ENCODE assay signal across 24 mouse cellular contexts in genomic region chr13:12562256-12562655, GRCm38 (mm10). TPM values are rescaled to one million over a fixed set of nuclear protein-coding genes. Genes with fewer than 3 reads are reported as not detected.
"Had no signal": no experiment of that assay in that cellular context is flagged by ENCODE, and none has a peak within 500 bp of the region (broad histone marks: within the 10 kb centered on the region; RNA-seq: fewer than 3 reads in every experiment).

No protein-coding gene starts in this region.

- H3K4me2 ChIP-seq: heart, embryonic 12.5 days; hindbrain, embryonic 12.5 days; hindbrain, embryonic 14.5 days; intestine, embryonic 15.5 days; kidney, embryonic 15.5 days; limb, embryonic 13.5 days; limb, embryonic 15.5 days; liver, embryonic 12.5 days had no signal

- H3K9me3 ChIP-seq: heart, embryonic 10.5 days; heart, embryonic 12.5 days; hindbrain, embryonic 10.5 days; hindbrain, embryonic 12.5 days; intestine, embryonic 15.5 days; kidney, embryonic 15.5 days; limb, embryonic 13.5 days; limb, embryonic 15.5 days; liver, embryonic 12.5 days had no signal

- H3K36me3 ChIP-seq: heart, embryonic 10.5 days; heart, embryonic 12.5 days; hindbrain, embryonic 10.5 days; hindbrain, embryonic 12.5 days; intestine, embryonic 15.5 days; kidney, embryonic 15.5 days; limb, embryonic 13.5 days; limb, embryonic 15.5 days; liver, embryonic 12.5 days had no signal

- H3K27ac ChIP-seq: heart, adult 2 months; heart, embryonic 10.5 days; hindbrain, embryonic 10.5 days; hindbrain, embryonic 12.5 days; hindbrain, embryonic 14.5 days; intestine, embryonic 15.5 days; kidney, embryonic 15.5 days; kidney, postnatal 0 days; limb, embryonic 13.5 days; limb, embryonic 15.5 days; liver, embryonic 12.5 days had no signal

- H3K27me3 ChIP-seq: heart, embryonic 12.5 days; hindbrain, embryonic 12.5 days; intestine, embryonic 15.5 days; kidney, embryonic 15.5 days; limb, embryonic 15.5 days had no signal

- H3K4me3 ChIP-seq: heart, adult 2 months; heart, embryonic 10.5 days; heart, embryonic 12.5 days; hindbrain, embryonic 10.5 days; hindbrain, embryonic 12.5 days; intestine, embryonic 15.5 days; kidney, embryonic 15.5 days; limb, embryonic 13.5 days; limb, embryonic 15.5 days; liver, embryonic 12.5 days had no signal

- H3K9ac ChIP-seq: heart, embryonic 12.5 days; hindbrain, embryonic 12.5 days; hindbrain, embryonic 14.5 days; intestine, embryonic 15.5 days; kidney, embryonic 15.5 days; limb, embryonic 13.5 days; limb, embryonic 15.5 days; liver, embryonic 12.5 days had no signal

- DNase-seq: gastrocnemius, postnatal 10 days; gastrocnemius, postnatal 25 days; heart, postnatal 10 days; heart, postnatal 4 days; kidney, adult 2 months; kidney, adult 9 months; kidney, postnatal 14 days; kidney, postnatal 36 days; layer of hippocampus, adult 9-11 months; layer of hippocampus, postnatal 36 days; left cerebral cortex, postnatal 4 days had no signal

RNA-seq across cellular contexts. Expression of gene Edaradd, which starts 42.0 kb away (rescaled TPM):
- total RNA-seq: gastrocnemius, adult 18-20 months; gastrocnemius, postnatal 25 days had no signal
